Mouse (Mus musculus): Measurements from ENCODE around the gene Jtb. TPM values are rescaled to one million over a fixed set of nuclear protein-coding genes. Genes with fewer than 3 reads are reported as not detected.

Gene Jtb
- polyA plus RNA-seq, 1 experiment from 2014 or later, result 154 TPM

DNA sequence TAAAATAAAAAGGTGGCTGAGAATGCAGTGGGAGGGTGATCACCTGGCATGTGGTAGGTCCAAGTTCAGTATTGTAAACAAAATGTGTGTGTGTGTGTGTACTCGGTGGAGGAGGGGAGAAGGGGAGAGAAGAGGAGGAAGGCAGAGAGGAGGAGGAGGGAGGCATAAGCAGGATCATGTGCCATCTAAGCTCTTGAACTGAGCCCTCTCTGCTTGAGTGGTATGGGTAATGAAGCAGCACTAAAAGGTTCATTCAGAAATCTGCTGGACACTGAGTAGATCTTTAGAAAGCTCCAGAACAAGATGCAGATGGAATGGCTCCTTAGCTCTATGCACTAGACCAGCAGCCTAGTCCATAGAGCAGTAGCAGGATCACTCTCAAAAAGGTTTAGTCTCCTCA is 28.5 kb upstream of the Jtb start:
- H3K4me2 ChIP-seq (replicated peaks; ENCODE audit: low read depth, low read length), result no peak overlapping the region
- no peak overlapping the region for H3K9ac ChIP-seq (replicated peaks; ENCODE audit: low read depth)
- H3K27me3 ChIP-seq (replicated peaks; ENCODE audit: insufficient read depth, low read length), result no peaks in the 10 kb centered on the region
- TF ChIP-seq CTCF (IDR thresholded peaks at IDR 0.05) (no peak), EP300 (IDR thresholded peaks at IDR 0.05) (no peak)
- no peaks in the 10 kb centered on the region for H3K9me3 ChIP-seq (ENCODE audit: low read length)
- 40% methylated on average over 1 of the region's 1 CpGs for WGBS
- ATAC-seq (no peak), DNase-seq (ENCODE audit: low spot score) (no peak)
- H3K4me3 ChIP-seq (ENCODE audit: low read depth, low read length), result no peak overlapping the region
- H3K27ac ChIP-seq (ENCODE audit: low read length), result no peak overlapping the region
- no peaks in the 10 kb centered on the region for H3K4me1 ChIP-seq (ENCODE audit: insufficient read depth, low read depth, low read length)
- no peaks in the 10 kb centered on the region for H3K36me3 ChIP-seq (ENCODE audit: insufficient read depth, low read length)

DNA sequence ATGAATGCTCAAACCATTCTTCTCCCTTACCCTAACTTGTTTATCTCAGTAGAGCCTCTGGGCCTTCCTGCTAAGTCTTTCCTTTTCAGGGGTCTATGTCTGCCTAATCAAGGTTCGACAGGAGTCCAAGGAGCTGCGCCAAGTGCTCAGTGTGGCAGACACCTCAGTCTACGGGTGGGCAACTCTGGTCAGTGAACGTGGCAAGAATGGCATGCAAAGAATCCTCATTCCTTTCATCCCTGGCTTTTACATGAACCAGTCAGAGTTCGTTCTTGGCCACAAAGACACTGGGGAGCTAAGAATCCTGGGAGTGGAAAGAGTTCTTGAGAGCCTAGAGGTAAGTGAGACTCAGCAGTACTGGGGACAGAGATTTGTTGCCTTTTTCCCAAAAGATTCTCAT is 27.8 kb upstream of the Jtb start:
- no peak for DNase-seq (ENCODE audit: low spot score)
- H3K27ac ChIP-seq (ENCODE audit: low read length), result no peak overlapping the region
- TF ChIP-seq CTCF (IDR thresholded peaks at IDR 0.05) (no peak), EP300 (IDR thresholded peaks at IDR 0.05) (no peak)
- no peaks in the 10 kb centered on the region for H3K4me1 ChIP-seq (ENCODE audit: insufficient read depth, low read depth, low read length)
- H3K27me3 ChIP-seq (replicated peaks; ENCODE audit: insufficient read depth, low read length), result no peaks in the 10 kb centered on the region
- ATAC-seq, result no peak
- H3K9ac ChIP-seq (replicated peaks; ENCODE audit: low read depth), result no peak overlapping the region
- peaks cover 6% of the 10 kb centered on the region; the same call in 1 of the 2 replicates for H3K36me3 ChIP-seq (ENCODE audit: insufficient read depth, low read length)
- H3K4me2 ChIP-seq (replicated peaks; ENCODE audit: low read depth, low read length), result no peak overlapping the region
- H3K4me3 ChIP-seq (ENCODE audit: low read depth, low read length), result no peak overlapping the region
- H3K9me3 ChIP-seq (ENCODE audit: low read length), result no peaks in the 10 kb centered on the region
- WGBS, result 57% methylated on average over 5 of the region's 5 CpGs

DNA sequence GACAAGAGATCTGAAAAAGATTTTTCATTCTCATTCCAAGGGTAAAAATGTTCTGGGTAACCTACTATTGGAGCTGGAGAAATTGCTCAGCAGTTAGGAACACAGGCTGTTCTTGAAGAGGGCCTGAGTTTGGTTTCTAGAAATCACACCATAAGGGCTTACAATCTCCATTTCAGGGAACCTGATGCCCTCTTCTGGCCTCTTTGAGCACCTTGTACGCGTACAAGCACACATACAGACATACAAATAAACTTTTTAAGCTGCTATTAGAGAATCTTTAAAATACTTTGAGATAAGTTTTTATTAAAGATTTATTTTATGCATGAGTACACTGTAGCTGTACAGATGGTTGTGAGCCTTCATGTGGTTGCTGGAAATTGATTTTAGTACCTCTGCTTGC is 26.8 kb upstream of the Jtb start:
- Histone ChIP-seq H3K27ac (ENCODE audit: low read length) (no peak overlapping the region), H3K27me3 (replicated peaks; ENCODE audit: insufficient read depth, low read length) (no peaks in the 10 kb centered on the region), H3K9me3 (ENCODE audit: low read length) (no peaks in the 10 kb centered on the region), H3K4me1 (ENCODE audit: insufficient read depth, low read depth, low read length) (no peaks in the 10 kb centered on the region), H3K36me3 (ENCODE audit: insufficient read depth, low read length) (peaks cover 7% of the 10 kb centered on the region; the same call in 1 of the 2 replicates), H3K4me2 (replicated peaks; ENCODE audit: low read depth, low read length) (no peak overlapping the region), H3K4me3 (ENCODE audit: low read depth, low read length) (no peak overlapping the region), H3K9ac (replicated peaks; ENCODE audit: low read depth) (no peak overlapping the region)
- no peak for DNase-seq (ENCODE audit: low spot score)
- TF ChIP-seq CTCF (IDR thresholded peaks at IDR 0.05) (no peak), EP300 (IDR thresholded peaks at IDR 0.05) (no peak)
- WGBS, result 97% methylated on average over 2 of the region's 2 CpGs
- ATAC-seq, result no peak

GRCm38 (mm10) chr3:90208662-90209061 is 22.7 kb upstream of the Jtb start:
- H3K4me1 ChIP-seq (ENCODE audit: insufficient read depth, low read depth, low read length), result peaks cover 8% of the 10 kb centered on the region; the same call in 1 of the 2 replicates
- H3K9me3 ChIP-seq (ENCODE audit: low read length), result no peaks in the 10 kb centered on the region
- peak; percentile 64 for DNase-seq (ENCODE audit: low spot score)
- H3K4me3 ChIP-seq (ENCODE audit: low read depth, low read length), result no peak overlapping the region
- no peak overlapping the region for H3K4me2 ChIP-seq (replicated peaks; ENCODE audit: low read depth, low read length)
- no peak for TF ChIP-seq CTCF (IDR thresholded peaks at IDR 0.05)
- no peak for TF ChIP-seq EP300 (IDR thresholded peaks at IDR 0.05)
- no peaks in the 10 kb centered on the region for H3K27me3 ChIP-seq (replicated peaks; ENCODE audit: insufficient read depth, low read length)
- ATAC-seq, result peak; percentile 54
- H3K9ac ChIP-seq (replicated peaks; ENCODE audit: low read depth), result no peak overlapping the region
- WGBS, result 83% methylated on average over 2 of the region's 2 CpGs
- H3K36me3 ChIP-seq (ENCODE audit: insufficient read depth, low read length), result peaks cover 16% of the 10 kb centered on the region; the same call in 1 of the 2 replicates
- H3K27ac ChIP-seq (ENCODE audit: low read length), result no peak overlapping the region

GRCm38 (mm10) chr3:90209908-90210566 is 21.4 kb upstream of the Jtb start:
- ATAC-seq, result no peak
- Histone ChIP-seq H3K27ac (ENCODE audit: low read length) (no peak overlapping the region), H3K4me2 (replicated peaks; ENCODE audit: low read depth, low read length) (no peak overlapping the region), H3K36me3 (ENCODE audit: insufficient read depth, low read length) (peaks cover 16% of the 10 kb centered on the region; the same call in 1 of the 2 replicates), H3K4me1 (ENCODE audit: insufficient read depth, low read depth, low read length) (peaks cover 8% of the 10 kb centered on the region; the same call in 1 of the 2 replicates), H3K9ac (replicated peaks; ENCODE audit: low read depth) (no peak overlapping the region), H3K27me3 (replicated peaks; ENCODE audit: insufficient read depth, low read length) (no peaks in the 10 kb centered on the region), H3K4me3 (ENCODE audit: low read depth, low read length) (no peak overlapping the region), H3K9me3 (ENCODE audit: low read length) (no peaks in the 10 kb centered on the region)
- WGBS, result 93% methylated on average over 5 of the region's 5 CpGs
- no peak for TF ChIP-seq EP300 (IDR thresholded peaks at IDR 0.05)
- no peak for TF ChIP-seq CTCF (IDR thresholded peaks at IDR 0.05)
- no peak for DNase-seq (ENCODE audit: low spot score)

GRCm38 (mm10) chr3:90211475-90212398 is 19.7 kb upstream of the Jtb start:
- H3K9ac ChIP-seq (replicated peaks; ENCODE audit: low read depth), result no peak overlapping the region
- no peaks in the 10 kb centered on the region for H3K9me3 ChIP-seq (ENCODE audit: low read length)
- DNase-seq (ENCODE audit: low spot score) (no peak), ATAC-seq (no peak)
- 57% methylated on average over 13 of the region's 13 CpGs for WGBS
- no peak overlapping the region for H3K27ac ChIP-seq (ENCODE audit: low read length)
- peaks cover 8% of the 10 kb centered on the region; the same call in 1 of the 2 replicates for H3K4me1 ChIP-seq (ENCODE audit: insufficient read depth, low read depth, low read length)
- H3K4me3 ChIP-seq (ENCODE audit: low read depth, low read length), result no peak overlapping the region
- H3K36me3 ChIP-seq (ENCODE audit: insufficient read depth, low read length), result peaks cover 16% of the 10 kb centered on the region; the same call in 1 of the 2 replicates
- TF ChIP-seq EP300 (IDR thresholded peaks at IDR 0.05), result no peak
- no peak for TF ChIP-seq CTCF (IDR thresholded peaks at IDR 0.05)
- H3K4me2 ChIP-seq (replicated peaks; ENCODE audit: low read depth, low read length), result peak overlapping the region; percentile 57; the same call in 1 of the 2 replicates
- no peaks in the 10 kb centered on the region for H3K27me3 ChIP-seq (replicated peaks; ENCODE audit: insufficient read depth, low read length)
